Mouse (Mus musculus) lung, adult 2 months (tissue): Measurements from ENCODE around the gene Prss16. TPM values are rescaled to one million over a fixed set of nuclear protein-coding genes. Genes with fewer than 3 reads are reported as not detected.

Experiments used
- DNase-seq: peaks from one replicate; pipeline ENCODE4 v3.0.0; 2022
- H3K4me1 ChIP-seq: fragments of 200-500 bp; 2 replicates; pipeline ENCODE4 v1.6.1; 2011; ENCODE audit warnings: low read length; ENCODE audit not compliant: control insufficient read depth, insufficient read depth
- H3K4me3 ChIP-seq: fragments of 200-500 bp; replicated peaks from 2 replicates; pipeline ENCODE3; 2011; ENCODE audit warnings: low read depth, mild to moderate bottlenecking, control low read depth, low read length; ENCODE audit errors: extremely low read depth
- CTCF ChIP-seq: fragments of 200-500 bp; IDR thresholded peaks from 2 replicates; pipeline ENCODE4 v1.5.1; 2011; ENCODE audit warnings: mild to moderate bottlenecking, low read length, control low read depth; ENCODE audit not compliant: insufficient read depth
- POLR2A ChIP-seq: fragments of 200-500 bp; IDR thresholded peaks from 2 replicates; pipeline ENCODE4 v1.6.1; 2011; ENCODE audit warnings: low read depth, mild to moderate bottlenecking, control low read depth, low read length, borderline replicate concordance; ENCODE audit errors: extremely low read depth
- WGBS: fragments of 180-500 bp; shearing (Covaris S2); methylation state at CpG from one replicate; pipeline ENCODE4 v1.1.7; 2018; 5-methylcytosine and 5-hydroxymethylcytosine counted together
- polyA plus RNA-seq: library from polyadenylated mRNA; depleted of rRNA; stranded (reverse); fragments of >200 nt; gene quantifications from 2 replicates; pipeline ENCODE4 v1.2.3, GENCODE M21; 2012

The Prss16 gene
- polyA plus RNA-seq, 1 experiment = 0.33 TPM

DNA sequence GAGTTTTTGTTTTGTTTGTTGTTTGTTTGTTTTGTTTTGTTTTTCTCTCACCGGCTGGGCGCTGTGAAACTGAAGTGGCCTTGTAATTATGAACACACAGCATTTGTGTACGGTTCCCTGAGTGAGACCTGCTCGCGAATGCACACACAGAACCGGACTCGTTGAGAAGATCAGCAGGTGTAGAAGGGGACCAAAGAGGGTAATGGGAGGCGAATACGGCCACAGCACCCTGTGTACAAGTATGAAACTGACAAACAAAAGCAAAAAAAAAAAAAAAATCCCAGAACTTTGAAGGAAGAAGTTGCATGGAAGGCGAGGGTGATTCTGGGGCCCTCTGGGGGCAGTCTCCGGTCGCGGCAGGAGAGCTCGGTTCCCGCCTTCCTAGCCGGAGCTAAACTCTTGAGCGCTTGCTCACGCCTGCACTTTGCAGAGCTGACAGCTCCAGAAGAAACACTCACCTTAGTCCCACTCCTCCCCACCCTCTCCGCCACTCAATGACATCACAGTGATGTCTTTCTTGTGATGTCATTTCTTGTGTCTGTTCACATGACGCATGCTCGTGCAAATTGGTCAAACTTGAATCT, 14.1 kb downstream of the Prss16 start:
- no peak for DNase-seq
- Histone ChIP-seq H3K4me1 (peaks cover 6% of the 10 kb centered on the region; the same call in 1 of the 2 replicates), H3K4me3 (peak overlapping the region; percentile 27)
- 2% methylated on average over 21 of the region's 21 CpGs for WGBS
- TF ChIP-seq CTCF (no peak), POLR2A (no peak)

DNA sequence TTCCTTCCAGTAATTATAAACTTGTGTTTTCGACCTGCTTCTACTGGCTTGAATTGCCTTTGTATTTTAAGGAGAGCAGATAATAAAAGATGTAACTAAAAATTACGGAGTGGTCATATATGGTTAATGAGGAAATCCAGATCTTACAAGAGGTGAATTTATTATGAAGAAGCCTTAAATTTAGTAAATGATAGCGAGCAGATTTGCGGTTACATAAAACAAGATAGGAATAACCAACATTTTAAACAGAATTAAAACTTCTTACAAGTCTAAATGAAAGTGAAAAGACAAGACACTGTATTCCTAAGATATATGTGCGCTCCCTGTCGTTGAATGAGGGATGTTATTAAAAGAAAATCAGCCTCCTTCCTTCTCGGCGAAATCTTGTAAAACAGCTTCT, 14.6 kb downstream of the Prss16 start:
- WGBS = 10% methylated on average over 8 of the region's 8 CpGs
- TF ChIP-seq POLR2A (no peak), CTCF (no peak)
- Histone ChIP-seq H3K4me1 (peaks cover 6% of the 10 kb centered on the region; the same call in 1 of the 2 replicates), H3K4me3 (no peak overlapping the region)
- DNase-seq = no peak

DNA sequence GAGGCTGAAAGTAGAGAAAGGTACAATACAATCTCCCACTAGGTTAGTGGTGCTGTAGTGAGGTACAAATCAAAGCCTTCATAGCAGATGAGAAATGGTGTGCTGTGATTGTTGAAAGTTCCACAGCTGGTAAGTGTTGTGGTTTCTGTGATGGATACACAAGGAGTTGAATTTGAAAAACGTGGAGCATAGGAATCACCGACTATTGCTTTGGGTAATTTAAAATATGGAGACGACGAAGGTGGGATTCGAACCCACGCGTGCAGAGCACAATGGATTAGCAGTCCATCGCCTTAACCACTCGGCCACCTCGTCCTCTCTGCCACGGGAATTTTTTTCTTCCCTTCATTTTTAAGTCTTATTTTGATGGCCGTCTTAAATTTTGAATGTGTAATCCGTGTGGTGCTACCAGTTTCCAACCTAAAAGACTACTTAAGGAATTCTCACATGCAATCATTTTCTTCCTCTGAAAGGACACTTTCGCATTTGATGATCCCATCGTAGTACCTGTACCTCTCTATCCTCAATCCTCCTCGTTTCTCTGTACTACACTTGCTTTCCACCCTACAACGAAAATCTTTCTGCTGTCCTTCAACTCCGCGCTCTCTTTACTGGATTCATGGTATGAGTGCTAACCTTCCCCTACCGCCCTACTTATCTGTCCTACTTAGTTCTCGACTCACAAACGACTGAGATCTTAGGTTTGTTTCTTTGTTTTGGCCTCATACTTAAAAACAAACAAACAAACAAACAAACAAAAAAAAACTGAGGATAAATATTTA, 15.4 kb downstream of the Prss16 start:
- H3K4me3 ChIP-seq = no peak overlapping the region
- peaks cover 6% of the 10 kb centered on the region; the same call in 1 of the 2 replicates for H3K4me1 ChIP-seq
- TF ChIP-seq POLR2A (no peak), CTCF (no peak)
- 14% methylated on average over 22 of the region's 22 CpGs for WGBS
- DNase-seq = no peak

DNA sequence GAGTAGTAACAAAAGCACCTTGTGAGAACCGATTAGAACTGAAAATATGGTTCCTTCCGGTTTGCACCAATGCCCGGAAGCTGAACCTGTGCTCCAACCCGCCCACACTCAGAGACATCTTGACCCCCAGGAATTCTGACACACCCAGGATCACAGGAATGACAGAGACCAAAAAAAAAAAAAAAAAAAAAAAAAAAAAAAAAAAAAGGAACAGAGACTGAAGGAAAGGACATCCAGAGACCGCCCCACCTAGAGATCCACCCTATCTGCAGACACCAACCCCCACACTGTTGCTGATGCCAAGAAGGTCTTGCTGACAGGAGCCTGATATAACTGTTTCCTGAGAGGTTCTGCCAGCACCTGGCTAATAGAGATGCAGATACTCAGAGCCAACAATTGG, 17.0 kb downstream of the Prss16 start:
- H3K4me3 ChIP-seq = no peak overlapping the region
- TF ChIP-seq CTCF (no peak), POLR2A (no peak)
- DNase-seq = no peak
- 87% methylated on average over 5 of the region's 5 CpGs for WGBS
- peaks cover 6% of the 10 kb centered on the region; the same call in 1 of the 2 replicates for H3K4me1 ChIP-seq

DNA sequence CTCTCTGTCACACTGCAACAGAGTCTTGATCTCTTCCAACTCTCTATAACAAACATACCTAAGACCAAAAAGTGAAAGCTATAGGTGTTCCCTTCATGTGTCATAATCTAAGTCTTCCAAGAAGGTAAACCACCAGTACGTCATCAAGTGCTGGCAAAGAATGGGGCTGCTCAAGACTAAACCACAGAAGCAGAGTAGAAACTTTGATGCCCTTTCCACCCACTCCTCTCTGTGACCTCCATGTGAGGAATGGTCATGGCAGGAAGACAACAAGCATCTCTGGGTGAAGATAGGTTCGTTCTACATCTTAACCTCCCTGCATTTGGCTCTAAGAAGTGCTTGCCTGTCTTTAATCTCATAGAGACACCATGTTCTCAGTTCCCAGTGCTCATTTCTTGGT, 25.1 kb downstream of the Prss16 start:
- DNase-seq = no peak
- 85% methylated on average over 2 of the region's 2 CpGs for WGBS
- H3K4me3 ChIP-seq = no peak overlapping the region
- TF ChIP-seq POLR2A = no peak
- no peak for TF ChIP-seq CTCF
- H3K4me1 ChIP-seq = no peaks in the 10 kb centered on the region

DNA sequence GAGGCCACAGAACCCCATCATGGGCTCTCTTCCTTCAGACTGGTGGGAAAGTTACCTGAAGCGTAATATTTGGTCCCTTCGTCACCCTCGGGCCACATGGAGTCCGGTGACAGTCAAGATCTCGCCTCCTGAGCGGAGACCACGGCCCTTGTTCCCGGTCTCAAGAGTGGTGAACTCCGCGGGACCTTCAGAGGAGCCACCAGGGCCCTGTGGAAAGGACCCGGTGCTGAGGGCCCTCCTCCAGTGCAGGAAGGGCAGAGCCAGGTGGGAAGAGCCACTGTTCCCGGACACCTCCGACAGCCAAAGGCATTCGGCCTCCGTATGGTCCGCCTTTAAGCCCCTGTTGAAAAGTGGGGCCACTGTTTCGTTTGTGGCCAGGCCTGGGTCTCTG, 27.7 kb downstream of the Prss16 start:
- no peak for DNase-seq
- TF ChIP-seq POLR2A (no peak), CTCF (no peak)
- 21% methylated on average over 17 of the region's 17 CpGs for WGBS
- Histone ChIP-seq H3K4me3 (no peak overlapping the region), H3K4me1 (no peaks in the 10 kb centered on the region)

DNA sequence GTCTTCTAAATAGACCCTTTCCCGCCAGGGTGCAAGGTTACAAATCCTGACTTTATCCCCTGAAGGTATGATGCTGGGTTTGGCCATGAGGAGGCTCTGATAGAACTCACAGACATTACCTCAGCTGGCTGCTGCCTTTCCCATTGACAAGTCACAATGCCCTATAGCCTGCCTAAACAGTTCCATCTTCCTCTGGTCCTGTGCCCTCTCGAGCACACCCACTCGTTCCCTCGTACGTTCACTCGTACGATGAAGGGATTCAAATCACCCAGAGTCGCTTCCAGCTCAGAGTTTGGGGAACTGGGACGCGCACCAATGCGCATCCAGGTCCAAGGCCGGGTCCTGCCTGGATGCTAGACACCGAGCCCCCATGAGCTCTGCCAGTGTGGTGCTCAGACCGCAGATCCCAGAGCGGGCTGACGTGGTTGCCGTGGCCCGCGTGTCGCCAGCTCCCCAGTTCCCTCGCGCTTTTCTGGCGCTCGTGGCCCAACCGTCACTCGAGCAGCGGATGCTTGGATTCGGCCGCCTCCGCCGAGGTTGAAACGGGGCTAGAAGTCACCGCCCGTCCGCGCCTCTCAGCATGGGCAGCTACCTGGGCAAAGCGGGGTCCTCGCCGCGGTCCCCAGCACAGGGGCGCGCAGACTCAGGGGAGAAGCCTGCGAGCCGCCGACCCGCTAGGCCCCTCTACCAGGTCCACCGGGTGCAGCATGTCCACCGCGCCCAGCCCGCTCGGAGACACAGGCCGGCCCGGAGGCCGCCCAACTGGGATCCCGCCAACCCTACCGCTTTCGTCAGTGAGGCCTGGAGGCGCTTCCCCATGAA, 28.4 kb downstream of the Prss16 start, which contains the start of gene Pom121l2:
Gene Pom121l2 (plus strand): TSS at position 214 of the 822 bp plus-strand sequence.
- TF ChIP-seq POLR2A (no peak), CTCF (no peak)
- H3K4me1 ChIP-seq = no peaks in the 10 kb centered on the region
- 2% methylated on average over 58 of the region's 58 CpGs for WGBS
- H3K4me3 ChIP-seq = peak within 1 kb of the TSS; percentile 31
- no peak for DNase-seq

DNA sequence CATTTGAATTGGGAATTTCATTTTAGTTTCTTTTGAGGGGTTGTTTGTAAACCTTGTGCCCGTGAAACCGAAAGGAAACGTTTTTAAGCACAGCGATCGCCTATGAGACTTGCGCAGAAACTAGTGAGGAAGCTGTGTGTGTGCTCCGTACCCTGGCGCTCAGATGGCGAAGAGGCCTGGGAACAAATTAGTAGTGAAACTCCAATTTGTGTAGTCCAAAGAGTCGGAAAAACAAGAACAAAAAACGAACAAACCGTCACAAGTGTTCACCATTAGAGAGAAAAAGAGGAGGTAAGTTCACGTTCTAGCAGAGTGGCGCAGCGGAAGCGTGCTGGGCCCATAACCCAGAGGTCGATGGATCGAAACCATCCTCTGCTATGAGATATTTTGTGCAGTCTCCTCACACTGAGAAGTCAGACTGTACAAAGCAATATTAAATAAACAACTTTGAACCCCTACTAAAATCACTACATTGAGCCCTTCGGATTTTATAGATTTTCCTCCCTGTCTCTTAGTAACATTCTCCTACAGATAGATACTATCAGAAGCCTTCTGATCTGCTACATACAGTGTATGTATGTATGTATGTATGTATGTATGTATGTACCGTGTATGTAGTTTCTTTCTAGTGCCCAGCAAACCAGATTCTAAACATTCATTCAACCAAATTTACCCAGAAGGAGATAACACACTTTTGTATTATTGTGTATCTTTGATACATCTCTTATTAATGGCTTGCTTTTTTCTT, 34.6 kb downstream of the Prss16 start:
- H3K4me1 ChIP-seq = peaks cover 2% of the 10 kb centered on the region; the same call in 1 of the 2 replicates
- DNase-seq = peak; percentile 61
- TF ChIP-seq POLR2A (no peak), CTCF (no peak)
- H3K4me3 ChIP-seq = peak overlapping the region; percentile 100
- 4% methylated on average over 20 of the region's 20 CpGs for WGBS
